Mouse (Mus musculus): Measurements from ENCODE around the gene Mcrip2.

DNA sequence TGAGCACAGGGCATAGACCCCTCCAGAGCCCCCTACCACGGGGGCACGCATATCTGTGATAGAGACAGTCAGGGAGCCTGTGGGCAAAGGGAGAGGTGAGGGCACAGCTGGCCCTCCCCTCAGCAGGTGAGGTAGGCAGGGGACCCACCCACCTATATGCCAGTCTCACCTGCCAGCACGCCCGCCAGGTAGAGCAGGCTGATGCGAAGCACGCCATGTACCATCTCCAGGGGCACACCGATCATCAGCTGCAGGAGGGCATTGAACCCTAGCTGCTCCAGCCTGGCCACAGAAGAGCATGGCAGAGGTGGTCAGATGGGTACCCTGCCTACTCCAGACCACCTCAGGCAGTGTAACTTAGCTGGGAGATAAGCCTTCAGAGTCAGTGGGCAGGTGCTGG lies 33.3 kb downstream of the Mcrip2 start:
- TF ChIP-seq TBP (conservative IDR thresholded peaks at IDR 0.05; ENCODE audit: low read depth, low read length), result no peak
- TF ChIP-seq ELF1 (IDR thresholded peaks at IDR 0.05; ENCODE audit: low read depth, low read length), result no peak
- TF ChIP-seq CTCF (conservative IDR thresholded peaks at IDR 0.05 in 1 of 2, IDR thresholded peaks at IDR 0.05 in 1 of 2; ENCODE audit: low read depth in 2 of 2, low read length in 2 of 2), result no peak
- no peak for TF ChIP-seq HCFC1 (IDR thresholded peaks at IDR 0.05; ENCODE audit: low read depth, low read length)
- no peak for TF ChIP-seq EP300 (IDR thresholded peaks at IDR 0.05; ENCODE audit: low read length)
- no peak for TF ChIP-seq UBTF (IDR thresholded peaks at IDR 0.05; ENCODE audit: low read depth, low read length)
- TF ChIP-seq POLR2A (IDR thresholded peaks at IDR 0.05; ENCODE audit: low read depth, low read length), result no peak
- TF ChIP-seq MYC (IDR thresholded peaks at IDR 0.05; ENCODE audit: low read depth, low read length), result no peak
- TF ChIP-seq ZNF384 (IDR thresholded peaks at IDR 0.05; ENCODE audit: low read depth, low read length), result no peak
- no peak for TF ChIP-seq ZMIZ1 (IDR thresholded peaks at IDR 0.05; ENCODE audit: low read depth, low read length)
- TF ChIP-seq SMC3 (IDR thresholded peaks at IDR 0.05; ENCODE audit: low read depth, low read length), result no peak
- no peak for TF ChIP-seq JUN (IDR thresholded peaks at IDR 0.05; ENCODE audit: insufficient read depth, low read depth, low read length)
